Mouse (Mus musculus) CH12.LX (cell line): ENCODE data around the gene Rnaset2b.
"Not testable (repeated sequence)": the region's sequence is repeated elsewhere in the genome, so short reads cannot be mapped to it uniquely, and the experiment has no call there.

ENCODE experiments used
- CTCF ChIP-seq, 2 experiments: IDR thresholded peaks in 1 of 2; conservative IDR thresholded peaks in 1 of 2; 2 replicates each; pipeline ENCODE4 v1.5.1; 2011 to 2012; ENCODE audit warnings: low read depth in 2 of 2, low read length in 2 of 2, improper control_type of control experiment in 1 of 2, inconsistent platforms in 1 of 2, mild to moderate bottlenecking in 1 of 2, moderate library complexity in 1 of 2
- ELF1 ChIP-seq: IDR thresholded peaks from 2 replicates; pipeline ENCODE4 v1.6.1; 2014; ENCODE audit warnings: low read depth, mild to moderate bottlenecking, inconsistent platforms, low read length, improper control_type of control experiment
- EP300 ChIP-seq: IDR thresholded peaks from 2 replicates; pipeline ENCODE4 v1.6.1; 2011; ENCODE audit warnings: low read length, improper control_type of control experiment
- KAT2A ChIP-seq: IDR thresholded peaks from 2 replicates; pipeline ENCODE4 v1.6.1; 2012; ENCODE audit warnings: low read length, improper control_type of control experiment, inconsistent platforms; ENCODE audit not compliant: insufficient replicate concordance
- MAX ChIP-seq: IDR thresholded peaks from 2 replicates; pipeline ENCODE4 v1.6.1; 2011; ENCODE audit warnings: low read length, improper control_type of control experiment
- NRF1 ChIP-seq: IDR thresholded peaks from 2 replicates; pipeline ENCODE4 v1.6.1; 2014; ENCODE audit warnings: low read depth, mild to moderate bottlenecking, inconsistent platforms, low read length, improper control_type of control experiment, moderate library complexity
- PAX5 ChIP-seq: IDR thresholded peaks from 2 replicates; pipeline ENCODE4 v1.6.1; 2012; ENCODE audit warnings: low read length, inconsistent platforms, mixed read lengths
- POLR2A ChIP-seq: IDR thresholded peaks from 2 replicates; pipeline ENCODE4 v1.6.1; 2011; ENCODE audit warnings: low read depth, mild to moderate bottlenecking, improper control_type of control experiment, low read length
- TCF12 ChIP-seq: IDR thresholded peaks from 2 replicates; pipeline ENCODE4 v1.6.1; 2014; ENCODE audit warnings: low read depth, mild to moderate bottlenecking, inconsistent platforms, low read length, improper control_type of control experiment
- USF1 ChIP-seq: IDR thresholded peaks from 2 replicates; pipeline ENCODE4 v1.6.1; 2014; ENCODE audit warnings: low read depth, mild to moderate bottlenecking, inconsistent platforms, low read length, improper control_type of control experiment

DNA sequence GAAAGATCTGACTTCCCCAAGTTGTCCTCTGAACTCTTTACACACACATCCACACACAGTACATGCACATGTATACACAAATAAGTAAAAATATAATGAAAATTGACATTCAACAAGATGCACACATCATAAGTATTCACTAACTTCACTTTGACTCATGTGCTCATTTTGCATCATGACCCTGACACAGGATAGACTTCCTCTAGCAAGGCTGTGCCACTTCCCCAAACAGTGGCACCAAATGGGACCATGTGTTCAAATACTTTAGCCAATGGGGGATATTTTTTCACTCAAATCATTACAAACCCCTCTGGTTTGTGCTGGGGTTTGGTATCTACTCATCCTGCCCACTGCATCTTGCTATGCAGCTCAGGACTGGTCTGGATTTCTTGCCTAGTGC is 38.5 kb downstream of the Rnaset2b start:
- TF ChIP-seq MAX; TCF12; EP300; NRF1; PAX5; CTCF (conservative IDR thresholded peaks at IDR 0.05 in 1 of 2, IDR thresholded peaks at IDR 0.05 in 1 of 2; ENCODE audit: low read depth in 2 of 2, low read length in 2 of 2); ELF1; KAT2A; POLR2A; USF1: not testable (repeated sequence)
